Mouse (Mus musculus): ENCODE data around the gene Dnaja3. TPM values are rescaled to one million over a fixed set of nuclear protein-coding genes. Genes with fewer than 3 reads are reported as not detected.

Gene Dnaja3
- polyA plus RNA-seq, 2 experiments = 18.8 to 34.1 TPM

Other genes starting within 250 kb of the Dnaja3 start
- gene Adcy9, start 219.5 kb upstream of the Dnaja3 start, polyA plus RNA-seq (2012; rRNA removed) = 0.78 and 0.81 TPM in 2 replicates
- 0.62 and 0.65 TPM in 2 replicates for gene Adcy9, start 219.5 kb upstream of the Dnaja3 start, polyA plus RNA-seq (2014; fragmentation: Nextera tagmentation; extraction: Ambion mirVana)
- gene Srl, start 98.2 kb upstream of the Dnaja3 start, polyA plus RNA-seq (2012; rRNA removed) = 1.5 and 2.2 TPM in 2 replicates
- 1.2 and 3.2 TPM in 2 replicates for gene Srl, start 98.2 kb upstream of the Dnaja3 start, polyA plus RNA-seq (2014; fragmentation: Nextera tagmentation; extraction: Ambion mirVana)
- gene Tfap4, start 80.1 kb upstream of the Dnaja3 start, polyA plus RNA-seq (2012; rRNA removed) = 5.4 and 6.9 TPM in 2 replicates
- 4.6 and 4.8 TPM in 2 replicates for gene Tfap4, start 80.1 kb upstream of the Dnaja3 start, polyA plus RNA-seq (2014; fragmentation: Nextera tagmentation; extraction: Ambion mirVana)
- 2.8 and 3.4 TPM in 2 replicates for gene Glis2, start 45.3 kb upstream of the Dnaja3 start, polyA plus RNA-seq (2012; rRNA removed)
- gene Glis2, start 45.3 kb upstream of the Dnaja3 start, polyA plus RNA-seq (2014; fragmentation: Nextera tagmentation; extraction: Ambion mirVana) = 1.7 and 2.7 TPM in 2 replicates
- gene Pam16, start 15.0 kb upstream of the Dnaja3 start, polyA plus RNA-seq (2012; rRNA removed) = 24.1 and 41.3 TPM in 2 replicates
- gene Pam16, start 15.0 kb upstream of the Dnaja3 start, polyA plus RNA-seq (2014; fragmentation: Nextera tagmentation; extraction: Ambion mirVana) = 64.4 and 68.0 TPM in 2 replicates
- 2.5 and 2.9 TPM in 2 replicates for gene Vasn, start within 50 bp of the Dnaja3 start, polyA plus RNA-seq (2012; rRNA removed)
- 1.2 TPM in 2 replicates for gene Vasn, start within 50 bp of the Dnaja3 start, polyA plus RNA-seq (2014; fragmentation: Nextera tagmentation; extraction: Ambion mirVana)
- 9.7 and 10.4 TPM in 2 replicates for gene Coro7, start 39.8 kb downstream of the Dnaja3 start, polyA plus RNA-seq (2012; rRNA removed)
- gene Coro7, start 39.8 kb downstream of the Dnaja3 start, polyA plus RNA-seq (2014; fragmentation: Nextera tagmentation; extraction: Ambion mirVana) = 5.1 and 5.2 TPM in 2 replicates
- 27.0 and 36.6 TPM in 2 replicates for gene Nmral1, start 79.4 kb downstream of the Dnaja3 start, polyA plus RNA-seq (2012; rRNA removed)
- gene Nmral1, start 79.4 kb downstream of the Dnaja3 start, polyA plus RNA-seq (2014; fragmentation: Nextera tagmentation; extraction: Ambion mirVana) = 45.2 and 48.2 TPM in 2 replicates
- gene Hmox2, start 86.4 kb downstream of the Dnaja3 start, polyA plus RNA-seq (2012; rRNA removed) = 13.9 and 20.8 TPM in 2 replicates
- gene Hmox2, start 86.4 kb downstream of the Dnaja3 start, polyA plus RNA-seq (2014; fragmentation: Nextera tagmentation; extraction: Ambion mirVana) = 36.5 and 37.4 TPM in 2 replicates
- 10.0 and 11.9 TPM in 2 replicates for gene Cdip1, start 150.3 kb downstream of the Dnaja3 start, polyA plus RNA-seq (2012; rRNA removed)
- 11.3 and 13.3 TPM in 2 replicates for gene Cdip1, start 150.3 kb downstream of the Dnaja3 start, polyA plus RNA-seq (2014; fragmentation: Nextera tagmentation; extraction: Ambion mirVana)
- gene 4930562C15Rik, start 195.4 kb downstream of the Dnaja3 start, polyA plus RNA-seq (2012; rRNA removed) = not detected in 2 replicates
- gene 4930562C15Rik, start 195.4 kb downstream of the Dnaja3 start, polyA plus RNA-seq (2014; fragmentation: Nextera tagmentation; extraction: Ambion mirVana) = not detected in 2 replicates
- 5.4 and 6.7 TPM in 2 replicates for gene Ubald1, start 240.3 kb downstream of the Dnaja3 start, polyA plus RNA-seq (2012; rRNA removed)
- gene Ubald1, start 240.3 kb downstream of the Dnaja3 start, polyA plus RNA-seq (2014; fragmentation: Nextera tagmentation; extraction: Ambion mirVana) = 9.0 and 9.5 TPM in 2 replicates
- gene Mgrn1, start 246.3 kb downstream of the Dnaja3 start, polyA plus RNA-seq (2012; rRNA removed) = 15.7 and 16.3 TPM in 2 replicates
- gene Mgrn1, start 246.3 kb downstream of the Dnaja3 start, polyA plus RNA-seq (2014; fragmentation: Nextera tagmentation; extraction: Ambion mirVana) = 17.6 and 18.0 TPM in 2 replicates